Mouse (Mus musculus): ENCODE measurements at regions not wholly inside any gene's neighbourhood (a gene's known extent, or its start where the extent isn't known, plus 50 kb on each side); places are given as distances from the start of the nearest gene placed in this dataset.

GRCm38 (mm10) chr9:94277096-94277495, 260.8 kb downstream of the 1190002N15Rik start:
- no peak for DNase-seq (ENCODE audit: low spot score in 2 of 2)

GRCm38 (mm10) chr9:94269213-94269612, 268.7 kb downstream of the 1190002N15Rik start:
- DNase-seq (ENCODE audit: low spot score in 2 of 2): no peak

DNA sequence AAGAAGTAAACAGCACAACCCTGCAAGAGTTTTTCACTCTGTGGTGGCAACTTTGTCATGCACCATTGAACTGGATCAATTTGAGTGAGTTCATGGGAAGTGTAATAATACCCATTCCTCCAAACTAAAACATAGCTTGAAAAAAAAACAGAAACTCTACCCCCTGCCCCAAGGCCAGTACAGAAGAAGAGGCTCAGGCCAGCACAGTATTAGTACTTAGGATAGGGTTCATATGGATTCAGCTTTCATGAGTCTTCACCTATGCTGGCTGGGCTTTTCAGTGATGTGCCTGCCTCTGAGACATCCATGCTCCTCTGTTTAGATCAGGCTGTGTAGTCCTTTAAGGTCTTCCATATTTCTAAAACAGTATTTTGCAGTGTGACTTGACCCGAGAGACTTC, 270.6 kb downstream of the 1190002N15Rik start:
- DNase-seq (ENCODE audit: low spot score in 2 of 2): no peak

- DNase-seq (ENCODE audit: low spot score in 2 of 2): no peak
These were observed 298.2 kb downstream of the 1190002N15Rik start for GRCm38 (mm10) chr9:94239479-94240241.

GRCm38 (mm10) chr9:94238565-94238964, 299.3 kb downstream of the 1190002N15Rik start:
- DNase-seq (ENCODE audit: low spot score in 2 of 2): no peak

GRCm38 (mm10) chr9:94229537-94229936, 308.3 kb downstream of the 1190002N15Rik start:
- no peak for DNase-seq (ENCODE audit: low spot score in 2 of 2)

DNA sequence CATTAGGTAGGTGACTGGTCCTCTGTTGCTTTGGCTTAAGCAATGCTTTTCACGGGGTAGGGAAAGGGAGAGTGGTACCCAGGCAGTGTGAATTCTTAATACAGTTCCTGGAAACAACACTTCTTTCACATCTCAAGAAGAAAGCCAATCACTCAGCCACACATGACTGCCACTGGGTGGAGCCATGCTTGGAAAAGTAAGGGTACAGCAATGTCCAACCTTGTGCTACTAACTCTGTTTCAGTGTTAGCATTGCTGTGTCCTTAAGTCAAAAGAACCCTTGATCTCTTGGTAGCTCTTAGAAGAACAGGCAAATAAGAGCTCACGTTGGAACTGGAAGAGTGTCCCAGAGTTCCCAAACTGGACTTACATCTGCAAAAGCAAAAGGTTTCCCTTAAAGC, 318.8 kb downstream of the 1190002N15Rik start:
- DNase-seq (ENCODE audit: low spot score in 2 of 2): no peak

GRCm38 (mm10) chr9:94216414-94217279, 321.2 kb downstream of the 1190002N15Rik start:
- DNase-seq (ENCODE audit: low spot score in 2 of 2): no peak

DNA sequence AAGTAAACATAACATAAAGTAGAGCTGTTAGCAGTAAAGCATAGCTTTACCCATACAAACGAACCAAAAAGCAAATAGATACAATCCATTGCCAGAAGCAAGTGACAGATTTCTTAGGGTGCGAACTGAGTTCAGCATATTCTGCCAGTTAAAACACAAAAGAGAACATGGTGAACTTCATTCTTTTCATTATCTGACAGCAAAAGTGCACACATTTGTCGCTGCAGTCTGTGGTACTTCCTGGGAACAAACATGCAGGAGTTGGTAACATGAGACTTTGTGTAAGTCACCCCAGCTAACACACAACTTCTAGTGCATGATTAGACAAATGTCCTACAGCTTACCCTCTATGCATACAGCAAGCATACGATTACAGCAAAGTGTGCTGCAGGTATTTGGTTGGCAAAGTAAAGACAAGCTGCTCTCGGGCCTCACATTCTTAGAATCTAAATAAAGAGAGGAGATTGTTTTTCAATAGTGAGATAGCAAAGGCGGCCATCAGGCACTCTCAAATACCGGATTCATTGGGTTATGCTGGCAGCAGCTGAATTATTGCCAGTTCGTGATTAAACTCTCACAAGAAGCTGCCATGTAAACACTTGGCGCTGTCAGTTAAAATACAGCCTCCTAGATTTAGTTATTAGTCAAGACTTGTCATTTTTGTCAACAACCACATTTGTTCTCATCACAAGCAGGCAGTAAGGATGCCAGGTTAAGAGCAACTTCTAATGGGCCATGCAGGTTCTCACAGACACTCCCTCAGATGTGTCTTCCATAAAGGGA, 327.2 kb downstream of the 1190002N15Rik start:
- peak; percentile 12 to 34 for DNase-seq (ENCODE audit: low spot score in 2 of 2)

GRCm38 (mm10) chr9:94208987-94209386, 328.9 kb downstream of the 1190002N15Rik start:
- no peak for DNase-seq (ENCODE audit: low spot score in 2 of 2)

DNA sequence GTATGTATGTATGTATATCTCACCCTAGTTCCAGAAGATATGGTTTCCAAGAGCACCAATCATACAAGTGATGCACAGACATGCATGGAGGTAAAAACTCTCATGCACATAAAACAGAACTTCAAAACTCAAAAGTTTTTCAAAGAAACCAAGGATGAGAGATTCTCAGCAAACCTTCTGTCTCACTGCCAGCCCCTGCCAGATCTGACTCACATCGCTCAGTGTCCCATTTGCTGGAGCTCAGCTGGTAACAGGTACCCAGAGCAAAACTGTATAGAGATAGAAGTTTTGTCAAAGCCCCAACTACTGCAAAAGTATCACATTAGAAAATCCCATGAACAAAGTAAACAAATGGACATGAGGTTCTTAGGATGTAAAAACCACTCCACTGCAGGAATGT, 337.0 kb downstream of the 1190002N15Rik start:
- no peak for DNase-seq (ENCODE audit: low spot score in 2 of 2)

DNA sequence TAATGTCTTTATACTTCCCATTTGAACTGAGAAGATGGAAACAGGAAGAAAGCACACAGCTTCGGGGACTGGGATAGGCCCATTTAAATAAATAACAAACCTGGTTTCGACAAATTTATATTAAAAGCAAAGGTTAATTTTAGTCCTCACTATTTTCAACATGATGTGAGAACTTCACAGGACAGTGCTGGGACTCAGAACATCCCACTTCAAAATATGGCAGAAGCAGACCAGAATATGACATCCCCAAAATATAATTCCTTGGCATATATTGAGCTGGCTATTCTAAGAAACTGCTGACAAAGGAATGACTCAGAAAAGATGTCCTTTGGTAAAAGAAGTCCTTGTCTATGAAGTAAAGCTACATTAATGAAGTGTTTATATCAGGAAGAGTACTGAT, 338.0 kb downstream of the 1190002N15Rik start:
- DNase-seq (ENCODE audit: low spot score in 2 of 2): no peak

- no peak for DNase-seq (ENCODE audit: low spot score in 2 of 2)
These were observed 346.8 kb downstream of the 1190002N15Rik start for GRCm38 (mm10) chr9:94191083-94191482.

DNA sequence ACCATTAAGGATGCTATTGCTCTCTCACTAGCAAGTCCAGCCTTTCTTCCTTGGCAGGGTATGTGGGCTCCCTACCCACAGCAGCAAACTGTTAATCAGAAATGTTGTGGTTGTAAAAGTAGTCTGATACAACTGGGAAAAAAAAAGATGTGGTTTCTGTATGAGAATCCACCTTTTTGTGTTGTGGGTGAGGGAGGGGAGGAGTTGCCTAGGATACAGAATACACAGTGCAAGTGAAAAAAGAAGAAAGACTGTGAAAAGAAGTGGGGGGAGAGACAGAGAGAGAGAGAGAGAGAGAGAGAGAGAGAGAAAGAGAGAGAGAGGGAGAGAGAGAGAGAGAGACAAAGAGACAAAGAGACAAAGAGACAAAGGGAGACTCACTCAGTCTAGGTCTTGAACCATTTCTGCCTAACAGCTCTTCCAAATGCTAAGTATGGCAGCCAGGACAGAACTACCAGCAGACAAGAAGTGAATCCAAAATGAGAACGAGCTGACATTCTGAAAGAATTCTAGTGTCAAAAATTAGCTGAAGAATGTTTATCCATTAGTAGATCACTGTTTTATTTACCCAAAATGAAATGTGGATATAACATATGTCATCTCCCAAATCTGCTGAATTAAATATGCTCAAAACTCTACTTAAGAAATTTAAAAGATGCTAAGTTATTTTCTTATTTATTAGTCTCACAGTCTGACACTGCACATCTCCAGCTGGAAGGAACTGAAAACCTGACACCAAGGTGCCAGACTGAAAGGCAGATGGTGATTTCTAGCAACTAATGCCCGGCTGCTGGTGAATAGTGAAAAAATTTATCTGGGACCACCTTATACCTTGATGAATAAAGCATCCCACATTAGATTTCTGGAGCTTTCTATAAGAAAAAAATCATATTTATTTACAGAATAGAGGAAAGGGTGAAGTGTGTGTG, 347.7 kb downstream of the 1190002N15Rik start:
- no peak for DNase-seq (ENCODE audit: low spot score in 2 of 2)

DNA sequence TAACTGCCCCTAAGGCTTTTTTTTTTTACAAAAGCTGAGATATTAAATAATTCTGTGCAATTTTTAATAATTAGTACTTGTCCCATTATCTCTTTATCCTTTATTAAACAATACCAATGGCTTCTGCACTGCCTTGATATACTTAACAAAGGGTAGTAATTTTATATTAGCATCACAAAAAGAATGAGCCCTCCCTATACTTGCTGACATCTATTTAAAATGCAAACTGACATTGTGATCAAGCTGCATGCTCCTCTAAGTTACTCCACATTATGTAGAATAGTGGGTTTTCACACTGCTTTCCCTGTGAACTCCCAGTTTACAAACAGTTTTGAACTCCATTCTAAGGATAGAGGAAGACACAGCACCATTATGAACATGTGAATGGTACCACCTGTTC, 349.8 kb downstream of the 1190002N15Rik start:
- DNase-seq (ENCODE audit: low spot score in 2 of 2): no peak

GRCm38 (mm10) chr9:94169905-94170612, 367.8 kb downstream of the 1190002N15Rik start:
- no peak for DNase-seq (ENCODE audit: low spot score in 2 of 2)

- DNase-seq (ENCODE audit: low spot score in 2 of 2): no peak
These were observed 374.2 kb downstream of the 1190002N15Rik start for GRCm38 (mm10) chr9:94163671-94164070.

GRCm38 (mm10) chr9:94155581-94155980, 382.3 kb downstream of the 1190002N15Rik start:
- DNase-seq (ENCODE audit: low spot score in 2 of 2): no peak

- no peak for DNase-seq (ENCODE audit: low spot score in 2 of 2)
These were observed 389.4 kb downstream of the 1190002N15Rik start for GRCm38 (mm10) chr9:94148474-94148873.

- no peak for DNase-seq (ENCODE audit: low spot score in 2 of 2)
These were observed 391.1 kb downstream of the 1190002N15Rik start for GRCm38 (mm10) chr9:94146787-94147186.

Data from layer of hippocampus, postnatal 14 days (tissue).